Mouse (Mus musculus) liver, postnatal 0 days (tissue): ENCODE data around the gene Arcn1. TPM values are rescaled to one million over a fixed set of nuclear protein-coding genes. Genes with fewer than 3 reads are reported as not detected.

Source experiments
- ATAC-seq: fragments of 200-750 bp; cut with Nextera tagmentation; 2 replicates; pipeline ENCODE4 v1.8.0; 2017; ENCODE audit warnings: mild to moderate bottlenecking, moderate library complexity
- DNase-seq: peaks from one replicate; pipeline ENCODE4 v3.0.0-alpha.2; 2016
- H3K27ac ChIP-seq: fragments of 300-500 bp; sonication (generic); 2 replicates; pipeline ENCODE4 v1.5.1; 2014; ENCODE audit warnings: antibody characterized with exemption, moderate library complexity, mild to moderate bottlenecking, low read depth
- H3K27me3 ChIP-seq: fragments of 300-500 bp; sonication (generic); 2 replicates; pipeline ENCODE4 v1.6.1; 2014; ENCODE audit warnings: low read length, control low read depth, mixed read lengths; ENCODE audit not compliant: insufficient read depth
- H3K36me3 ChIP-seq: fragments of 300-500 bp; sonication (generic); replicated peaks from 2 replicates; pipeline ENCODE4 v1.6.1; 2014; ENCODE audit warnings: mild to moderate bottlenecking, control low read depth, low read length, moderate library complexity, mixed read lengths; ENCODE audit not compliant: insufficient read depth
- H3K4me1 ChIP-seq: fragments of 300-500 bp; sonication (generic); 2 replicates; pipeline ENCODE4 v1.6.1; 2014; ENCODE audit warnings: antibody characterized with exemption, mild to moderate bottlenecking, control low read depth; ENCODE audit not compliant: insufficient read depth
- H3K4me2 ChIP-seq: fragments of 300-500 bp; sonication (generic); 2 replicates; pipeline ENCODE4 v1.6.1; 2014; ENCODE audit warnings: low read depth, mild to moderate bottlenecking, low read length, moderate library complexity, mixed read lengths
- H3K4me3 ChIP-seq: fragments of 300-500 bp; sonication (generic); 2 replicates; pipeline ENCODE4 v1.5.1; 2014; ENCODE audit warnings: low read depth, low read length
- H3K9ac ChIP-seq: fragments of 300-500 bp; sonication (generic); replicated peaks from 2 replicates; pipeline ENCODE4 v1.6.1; 2014; ENCODE audit warnings: mild to moderate bottlenecking, moderate library complexity
- H3K9me3 ChIP-seq: fragments of 300-500 bp; sonication (generic); 2 replicates; pipeline ENCODE4 v1.6.1; 2016; ENCODE audit warnings: mild to moderate bottlenecking, control low read depth, low read length, mixed read lengths
- CTCF ChIP-seq: sonication (generic); IDR thresholded peaks from 2 replicates; pipeline ENCODE4 v1.5.1; 2016; ENCODE audit warnings: antibody characterized with exemption, low read depth
- EP300 ChIP-seq: IDR thresholded peaks from 2 replicates; pipeline ENCODE4 v1.6.1; 2016; ENCODE audit warnings: antibody characterized with exemption, low read depth, mild to moderate bottlenecking
- WGBS: fragments of 180-500 bp; shearing (Covaris S2); extraction: QIAGEN DNeasy Blood & Tissue Kit; methylation state at CpG from one replicate; pipeline ENCODE4 v1.1.7; 2014; ENCODE audit not compliant: insufficient replicate concordance; 5-methylcytosine and 5-hydroxymethylcytosine counted together
- polyA plus RNA-seq: library from polyadenylated mRNA; unstranded; fragments of >200 nt; fragmentation: Nextera tagmentation; extraction: Ambion mirVana; gene quantifications from 2 replicates; pipeline ENCODE4 v1.2.1, GENCODE M21; 2015

The Arcn1 gene
- polyA plus RNA-seq, 1 experiment from 2014 or later: 58.4 TPM

DNA sequence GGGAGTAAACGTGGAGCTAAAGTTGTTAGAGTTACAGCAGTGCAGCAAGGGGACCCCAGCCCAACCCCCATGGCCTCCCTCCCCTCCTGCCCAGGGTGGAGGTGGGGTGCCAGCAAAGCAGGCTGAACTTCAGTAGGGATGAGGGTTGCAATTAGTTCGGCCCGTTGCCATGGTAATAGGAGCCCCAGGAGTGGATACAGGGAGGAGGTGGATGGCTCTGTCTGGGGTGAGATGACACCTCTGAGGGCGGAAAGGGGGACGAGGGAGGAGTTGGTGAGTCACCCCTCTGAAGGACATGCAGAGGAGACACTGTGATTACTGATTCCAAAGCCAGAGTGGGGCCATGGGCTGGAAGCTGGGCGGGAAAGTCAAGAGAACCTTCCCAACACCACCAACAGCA lies 58.7 kb downstream of the Arcn1 start:
- peaks cover 10% of the 10 kb centered on the region for H3K4me1 ChIP-seq
- no peak overlapping the region for H3K4me3 ChIP-seq
- H3K9ac ChIP-seq: no peak overlapping the region
- ATAC-seq (no peak), DNase-seq (no peak)
- no peak overlapping the region for H3K27ac ChIP-seq
- H3K9me3 ChIP-seq: no peaks in the 10 kb centered on the region
- WGBS: 38% methylated on average over 6 of the region's 6 CpGs
- H3K4me2 ChIP-seq: peak overlapping the region; percentile 76
- no peaks in the 10 kb centered on the region for H3K27me3 ChIP-seq
- no peak for TF ChIP-seq CTCF
- 0 out of 2 replicates have a peak, but pooled peaks cover 3% of the 10 kb centered on the region for H3K36me3 ChIP-seq

- no peak for TF ChIP-seq EP300
- peak; percentile 48 for TF ChIP-seq CTCF
- peak overlapping the region; percentile 52 for H3K9ac ChIP-seq
These were observed 59.2 kb downstream of the Arcn1 start for GRCm38 (mm10) chr9:44708429-44708765.

GRCm38 (mm10) chr9:44707749-44708428 lies 59.8 kb downstream of the Arcn1 start:
- 42% methylated on average over 28 of the region's 28 CpGs for WGBS
- no peaks in the 10 kb centered on the region for H3K27me3 ChIP-seq
- no peak for TF ChIP-seq CTCF
- TF ChIP-seq EP300: no peak
- peak; percentile 14; the same call in 1 of the 2 replicates for ATAC-seq
- H3K4me3 ChIP-seq: peak overlapping the region; percentile 42
- H3K36me3 ChIP-seq: 0 out of 2 replicates have a peak, but pooled peaks cover 3% of the 10 kb centered on the region
- no peak overlapping the region for H3K27ac ChIP-seq
- no peaks in the 10 kb centered on the region for H3K9me3 ChIP-seq
- no peak for DNase-seq
- peak overlapping the region; percentile 76 for H3K4me2 ChIP-seq
- H3K9ac ChIP-seq: peak overlapping the region; percentile 52
- peaks cover 10% of the 10 kb centered on the region for H3K4me1 ChIP-seq

More at GRCm38 (mm10) chr9:44708429-44708765, 59.2 kb downstream of the Arcn1 start:
- 14% methylated on average over 24 of the region's 24 CpGs for WGBS
- Histone ChIP-seq H3K9me3 (no peaks in the 10 kb centered on the region), H3K27ac (no peak overlapping the region), H3K4me3 (peak overlapping the region; percentile 42), H3K27me3 (no peaks in the 10 kb centered on the region), H3K36me3 (0 out of 2 replicates have a peak, but pooled peaks cover 3% of the 10 kb centered on the region), H3K4me1 (peaks cover 10% of the 10 kb centered on the region), H3K4me2 (peak overlapping the region; percentile 76)
- DNase-seq: peak; percentile 83
- ATAC-seq: peak; percentile 91

- Histone ChIP-seq H3K9ac (no peak overlapping the region), H3K27ac (no peak overlapping the region), H3K4me2 (no peak overlapping the region), H3K27me3 (no peaks in the 10 kb centered on the region), H3K9me3 (no peaks in the 10 kb centered on the region), H3K4me1 (no peaks in the 10 kb centered on the region), H3K36me3 (0 out of 2 replicates have a peak, but pooled peaks cover 4% of the 10 kb centered on the region), H3K4me3 (no peak overlapping the region)
- no peak for ATAC-seq
- DNase-seq: no peak
- TF ChIP-seq EP300 (no peak), CTCF (no peak)
- 72% methylated on average over 5 of the region's 5 CpGs for WGBS
These were observed 67.9 kb downstream of the Arcn1 start for GRCm38 (mm10) chr9:44699730-44700129.

DNA sequence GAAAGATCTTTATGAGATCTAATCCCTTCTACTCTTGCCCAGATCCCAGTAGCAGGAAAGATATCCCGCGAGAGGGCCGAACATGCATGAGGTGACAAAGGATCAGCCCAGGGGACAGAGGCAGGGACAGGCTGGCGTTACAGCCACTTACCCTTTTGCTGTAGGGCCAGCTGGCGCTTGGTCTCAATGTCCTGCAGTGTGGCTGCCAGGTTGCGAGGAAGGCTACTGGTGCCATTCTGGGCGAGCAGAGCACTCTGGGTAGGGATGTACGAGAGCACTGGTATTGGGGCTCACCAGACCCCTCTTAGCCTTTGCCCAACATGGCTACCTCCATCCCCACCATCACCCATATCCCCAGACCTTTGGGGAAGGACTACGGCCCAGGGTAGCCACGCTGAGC lies 68.4 kb downstream of the Arcn1 start:
- Histone ChIP-seq H3K4me3 (no peak overlapping the region), H3K9me3 (no peaks in the 10 kb centered on the region), H3K27me3 (no peaks in the 10 kb centered on the region), H3K4me2 (no peak overlapping the region), H3K9ac (no peak overlapping the region), H3K36me3 (0 out of 2 replicates have a peak, but pooled peaks cover 4% of the 10 kb centered on the region), H3K27ac (no peak overlapping the region), H3K4me1 (no peaks in the 10 kb centered on the region)
- DNase-seq (no peak), ATAC-seq (no peak)
- WGBS: 82% methylated on average over 10 of the region's 10 CpGs
- no peak for TF ChIP-seq EP300
- no peak for TF ChIP-seq CTCF

DNA sequence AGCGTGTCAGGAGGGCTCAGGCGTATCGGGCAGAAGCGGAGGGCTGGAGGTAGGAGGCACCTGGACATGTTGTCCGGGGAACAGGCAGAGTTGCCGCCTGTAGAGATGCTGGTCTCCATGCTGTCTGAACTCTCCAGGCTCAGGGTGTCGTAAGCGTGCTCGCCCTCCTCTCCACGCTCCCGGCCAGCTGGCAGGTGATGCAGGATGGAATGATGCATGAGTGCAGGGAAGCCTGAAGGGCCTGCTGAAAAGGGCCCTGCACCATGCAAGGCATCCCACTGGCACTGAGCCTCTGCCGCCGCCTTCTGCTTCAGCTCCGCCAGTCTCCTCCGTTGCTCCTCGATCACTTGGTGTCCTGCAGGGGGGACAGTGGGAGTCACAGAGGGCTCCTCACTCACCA lies 69.8 kb downstream of the Arcn1 start:
- Histone ChIP-seq H3K36me3 (0 out of 2 replicates have a peak, but pooled peaks cover 4% of the 10 kb centered on the region), H3K9ac (no peak overlapping the region), H3K9me3 (no peaks in the 10 kb centered on the region), H3K27ac (no peak overlapping the region), H3K4me3 (no peak overlapping the region), H3K4me2 (no peak overlapping the region), H3K4me1 (no peaks in the 10 kb centered on the region), H3K27me3 (no peaks in the 10 kb centered on the region)
- WGBS: 85% methylated on average over 16 of the region's 16 CpGs
- DNase-seq (no peak), ATAC-seq (no peak)
- TF ChIP-seq CTCF (no peak), EP300 (no peak)
